Mouse (Mus musculus) Muller cell, postnatal 12 days (primary cell): ENCODE measurements around the gene Fsd2.
A peak's percentile ranks its signal among the peaks of the same experiment; 100 is the strongest.

Source experiments
- DNase-seq: peaks from one replicate; pipeline ENCODE4 v3.0.0-alpha.2; 2015; ENCODE audit errors: inconsistent ontology term

Gene Fsd2

GRCm38 (mm10) chr7:81572610-81573268 is 6.0 kb upstream of the Fsd2 start:
- peak; percentile 40 for DNase-seq

GRCm38 (mm10) chr7:81571941-81572441 is 5.2 kb upstream of the Fsd2 start:
- DNase-seq: peak; percentile 37

- DNase-seq: peak; percentile 93
These were observed 4.6 kb upstream of the Fsd2 start, which contains the start of gene Whamm for GRCm38 (mm10) chr7:81571108-81571940. Whamm (plus strand) TSS chr7:81571266.

GRCm38 (mm10) chr7:81570752-81571107 is 4.0 kb upstream of the Fsd2 start:
- DNase-seq: no peak

- no peak for DNase-seq
These were observed 3.5 kb upstream of the Fsd2 start for GRCm38 (mm10) chr7:81570271-81570670.

GRCm38 (mm10) chr7:81569851-81570250 is 3.1 kb upstream of the Fsd2 start:
- DNase-seq: no peak

GRCm38 (mm10) chr7:81567396-81567795 is 652 bp upstream of the Fsd2 start:
- no peak for DNase-seq

GRCm38 (mm10) chr7:81566332-81566731 is 412 bp downstream of the Fsd2 start:
- DNase-seq: no peak

- DNase-seq: no peak
These were observed 1.2 kb downstream of the Fsd2 start for GRCm38 (mm10) chr7:81565381-81566055.

GRCm38 (mm10) chr7:81564766-81565165 is 2.0 kb downstream of the Fsd2 start:
- DNase-seq: no peak

- DNase-seq: no peak
These were observed 3.2 kb downstream of the Fsd2 start for GRCm38 (mm10) chr7:81563506-81564015.

GRCm38 (mm10) chr7:81561211-81561610 is 5.5 kb downstream of the Fsd2 start:
- DNase-seq: no peak

- DNase-seq: no peak
These were observed 6.4 kb downstream of the Fsd2 start for GRCm38 (mm10) chr7:81560101-81561049.

GRCm38 (mm10) chr7:81559231-81559980 is 7.3 kb downstream of the Fsd2 start:
- DNase-seq: no peak

GRCm38 (mm10) chr7:81557985-81558360 is 8.8 kb downstream of the Fsd2 start:
- no peak for DNase-seq

GRCm38 (mm10) chr7:81557252-81557984 is 9.3 kb downstream of the Fsd2 start:
- no peak for DNase-seq

- DNase-seq: no peak
These were observed 9.9 kb downstream of the Fsd2 start for GRCm38 (mm10) chr7:81556839-81557238.

- DNase-seq: no peak
These were observed 12.4 kb downstream of the Fsd2 start for GRCm38 (mm10) chr7:81554369-81554768.

GRCm38 (mm10) chr7:81553589-81553988 is 13.2 kb downstream of the Fsd2 start:
- no peak for DNase-seq

- DNase-seq: no peak
These were observed 17.9 kb downstream of the Fsd2 start for GRCm38 (mm10) chr7:81548864-81549263.
